Comparison of ENCODE assay signal across 9 mouse cellular contexts in genomic region chr7:29301127-29301566, GRCm38 (mm10). TPM values are rescaled to one million over a fixed set of nuclear protein-coding genes. Genes with fewer than 3 reads are reported as not detected.
DNase-seq lines count a peak whose midpoint lies in the region; ATAC-seq and TF ChIP-seq lines count a peak whose summit lies in the region.
"Had no signal": no experiment of that assay in that cellular context is flagged by ENCODE, and none has a peak within 500 bp of the region (broad histone marks: within the 10 kb centered on the region; RNA-seq: fewer than 3 reads in every experiment).

No protein-coding gene starts in this region.

- H3K9me3 ChIP-seq in E14TG2a.4 (ENCODE audit: low read length): no peaks in the 10 kb centered on the region
- H3K9me3 ChIP-seq in intestine, postnatal 0 days (ENCODE audit: control insufficient read depth): no peaks in the 10 kb centered on the region

- ATAC-seq in intestine, postnatal 0 days: no peak
- ATAC-seq: Patski had no signal

- peak; percentile 42 for TF ChIP-seq CTCF in E14TG2a.4 (conservative IDR thresholded peaks at IDR 0.05; ENCODE audit: low read length)
- TF ChIP-seq CTCF in intestine, postnatal 0 days (IDR thresholded peaks at IDR 0.05; ENCODE audit: low read depth): peak; percentile 81

- no peak overlapping the region for H3K4me3 ChIP-seq in E14TG2a.4 (replicated peaks; ENCODE audit: low read length)
- no peak overlapping the region for H3K4me3 ChIP-seq in intestine, postnatal 0 days (ENCODE audit: low read depth, low read length)

- H3K4me2 ChIP-seq in intestine, postnatal 0 days (replicated peaks; ENCODE audit: low read depth): no peak overlapping the region

- H3K27me3 ChIP-seq in E14TG2a.4 (ENCODE audit: insufficient read depth, low read length): peaks cover 11% of the 10 kb centered on the region
- H3K27me3 ChIP-seq in intestine, postnatal 0 days (replicated peaks; ENCODE audit: control insufficient read depth, insufficient read depth, low read length): peaks cover 33% of the 10 kb centered on the region
- H3K27me3 ChIP-seq: Patski had no signal

- no peak overlapping the region for H3K27ac ChIP-seq in intestine, postnatal 0 days (ENCODE audit: low read depth, low read length)

- peaks cover 46% of the 10 kb centered on the region for H3K4me1 ChIP-seq in E14TG2a.4 (replicated peaks; ENCODE audit: low read depth, low read length)
- H3K4me1 ChIP-seq in intestine, postnatal 0 days (replicated peaks; ENCODE audit: control insufficient read depth, insufficient read depth, low read length): no peaks in the 10 kb centered on the region

- H3K36me3 ChIP-seq in E14TG2a.4 (ENCODE audit: insufficient read depth, low read length): no peaks in the 10 kb centered on the region
- no peaks in the 10 kb centered on the region for H3K36me3 ChIP-seq in intestine, postnatal 0 days (ENCODE audit: control insufficient read depth, insufficient read depth)

- H3K9ac ChIP-seq in intestine, postnatal 0 days (ENCODE audit: low read depth, low read length): no peak overlapping the region

- WGBS in intestine, postnatal 0 days: 2% methylated on average over 7 of the region's 7 CpGs

- peak; percentile 61 to 85 for DNase-seq in heart, adult 18-20 months
- DNase-seq in heart, adult 11 months: no peak
- peak; percentile 84 for DNase-seq in cerebellum, adult 9-10 months
- DNase-seq in forelimb bud, embryonic 11.5 days (ENCODE audit: low read depth, low spot score): peak; percentile 86
- peak; percentile 77 for DNase-seq in lung, postnatal 36 days
- peak; percentile 55 for DNase-seq in right cerebral cortex, postnatal 25 days

RNA-seq across cellular contexts. Expression of gene Dpf1, which starts 2.6 kb away (rescaled TPM):
- 1 to 10 TPM in 1 of 2 experiments, under 1 TPM in 1; 0.47 to 1.1 TPM for total RNA-seq in heart, adult 18-20 months (2021)
- 1.7 TPM in 2 replicates for polyA plus RNA-seq in intestine, postnatal 0 days (2015; fragmentation: Nextera tagmentation; extraction: Ambion mirVana)

RNA-seq across cellular contexts. Expression of gene Ppp1r14a, which starts 12.0 kb away (rescaled TPM):
- 1 to 10 TPM; 5.8 to 7.5 TPM for total RNA-seq in heart, adult 18-20 months (2021)
- polyA plus RNA-seq in intestine, postnatal 0 days (2015; fragmentation: Nextera tagmentation; extraction: Ambion mirVana): 35.2 and 37.0 TPM in 2 replicates

RNA-seq across cellular contexts. Expression of gene Spint2, which starts 19.4 kb away (rescaled TPM):
- 10 to 100 TPM; 45.7 to 53.8 TPM for total RNA-seq in heart, adult 18-20 months (2021)
- polyA plus RNA-seq in intestine, postnatal 0 days (2015; fragmentation: Nextera tagmentation; extraction: Ambion mirVana): 685 and 722 TPM in 2 replicates

RNA-seq across cellular contexts. Expression of gene 2200002D01Rik, which starts 52.9 kb away (rescaled TPM):
- total RNA-seq in heart, adult 18-20 months (2021): 1 to 10 TPM in 1 of 2 experiments, under 1 TPM in 1; 0.77 to 1.6 TPM
- polyA plus RNA-seq in intestine, postnatal 0 days (2015; fragmentation: Nextera tagmentation; extraction: Ambion mirVana): 836 and 862 TPM in 2 replicates
